Mouse (Mus musculus): ENCODE results near the gene Duox2. TPM values are rescaled to one million over a fixed set of nuclear protein-coding genes. Genes with fewer than 3 reads are reported as not detected.
"Not testable (repeated sequence)": the region's sequence is repeated elsewhere in the genome, so short reads cannot be mapped to it uniquely, and the experiment has no call there.

Duox2 gene
- total and polyA plus RNA-seq, 2 experiments from 2014 or later: 0.23 to 3.7 TPM

- no peak overlapping the region for H3K4me2 ChIP-seq (ENCODE audit: low read depth, low read length)
- no peaks in the 10 kb centered on the region for H3K9me3 ChIP-seq (replicated peaks; ENCODE audit: control insufficient read depth, low read length)
- H3K36me3 ChIP-seq (replicated peaks; ENCODE audit: control insufficient read depth, insufficient read depth, low read length): no peaks in the 10 kb centered on the region
- H3K27ac ChIP-seq (ENCODE audit: low read depth): no peak overlapping the region
- DNase-seq (ENCODE audit: low spot score): no peak
- 91% methylated on average over 3 of the region's 3 CpGs for WGBS
- H3K27me3 ChIP-seq (ENCODE audit: control insufficient read depth, insufficient read depth, low read length): no peaks in the 10 kb centered on the region
- ATAC-seq (ENCODE audit: insufficient read depth, low read depth): no peak
- H3K4me1 ChIP-seq (ENCODE audit: control insufficient read depth, insufficient read depth): no peaks in the 10 kb centered on the region
- no peak overlapping the region for H3K9ac ChIP-seq (replicated peaks; ENCODE audit: low read depth, low read length)
- no peak for TF ChIP-seq EP300 (IDR thresholded peaks at IDR 0.05; ENCODE audit: low read depth)
- no peak for TF ChIP-seq CTCF (IDR thresholded peaks at IDR 0.05; ENCODE audit: low read depth)
- no peak overlapping the region for H3K4me3 ChIP-seq (ENCODE audit: low read depth, low read length)
Measured at GRCm38 (mm10) chr2:122332222-122332621, 34.0 kb upstream of the Duox2 start.

DNA sequence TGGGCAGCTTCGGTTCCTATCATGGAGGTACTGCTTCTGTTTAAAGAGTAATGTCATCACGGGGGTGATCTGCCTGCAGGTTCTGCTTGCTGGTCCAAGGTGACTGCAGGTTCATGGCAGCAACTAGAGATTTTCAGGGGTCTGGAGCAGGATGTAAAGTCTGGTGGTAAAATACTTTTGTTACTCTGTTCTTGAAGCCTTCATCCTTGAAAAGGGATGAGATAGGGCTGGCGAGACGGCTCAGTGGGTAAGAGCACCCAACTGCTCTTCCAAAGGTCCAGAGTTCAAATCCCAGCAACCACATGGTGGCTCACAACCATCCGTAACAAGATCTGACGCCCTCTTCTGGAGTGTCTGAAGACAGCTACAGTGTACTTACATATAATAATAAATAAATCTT lies 32.1 kb upstream of the Duox2 start:
- ATAC-seq (ENCODE audit: insufficient read depth, low read depth): not testable (repeated sequence)

DNA sequence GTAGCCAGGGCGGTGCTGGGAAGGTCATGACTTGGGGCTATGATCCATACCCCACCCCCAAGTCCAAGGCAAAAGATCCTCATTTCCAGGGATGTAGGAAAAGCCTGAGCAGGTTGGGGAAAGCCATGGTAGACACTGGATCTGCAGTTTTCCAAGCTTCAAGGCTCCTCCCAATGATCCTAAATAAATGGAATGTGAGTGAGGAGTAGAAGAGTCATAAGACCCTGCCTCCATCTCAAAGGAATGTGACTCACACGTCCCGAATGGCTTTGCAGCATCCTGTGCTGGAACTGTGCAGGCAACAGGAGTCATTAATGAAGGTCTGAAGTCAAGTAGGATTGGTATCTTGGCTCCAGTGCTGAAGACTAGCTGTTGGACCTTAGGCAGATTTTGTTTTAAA lies 29.7 kb upstream of the Duox2 start:
- TF ChIP-seq CTCF (IDR thresholded peaks at IDR 0.05; ENCODE audit: low read depth) (no peak), EP300 (IDR thresholded peaks at IDR 0.05; ENCODE audit: low read depth) (no peak)
- Histone ChIP-seq H3K4me1 (ENCODE audit: control insufficient read depth, insufficient read depth) (no peaks in the 10 kb centered on the region), H3K27ac (ENCODE audit: low read depth) (no peak overlapping the region), H3K36me3 (replicated peaks; ENCODE audit: control insufficient read depth, insufficient read depth, low read length) (no peaks in the 10 kb centered on the region), H3K4me3 (ENCODE audit: low read depth, low read length) (no peak overlapping the region), H3K9ac (replicated peaks; ENCODE audit: low read depth, low read length) (no peak overlapping the region), H3K27me3 (ENCODE audit: control insufficient read depth, insufficient read depth, low read length) (no peaks in the 10 kb centered on the region), H3K9me3 (replicated peaks; ENCODE audit: control insufficient read depth, low read length) (no peaks in the 10 kb centered on the region), H3K4me2 (ENCODE audit: low read depth, low read length) (no peak overlapping the region)
- WGBS: 27% methylated on average over 3 of the region's 3 CpGs
- ATAC-seq (ENCODE audit: insufficient read depth, low read depth): no peak
- no peak for DNase-seq (ENCODE audit: low spot score)

More for the DNA sequence above, 32.1 kb upstream of the Duox2 start:
- not testable (repeated sequence) for H3K27me3 ChIP-seq (ENCODE audit: control insufficient read depth, insufficient read depth, low read length); H3K4me2 ChIP-seq (ENCODE audit: low read depth, low read length); DNase-seq (ENCODE audit: low spot score); H3K9me3 ChIP-seq (replicated peaks; ENCODE audit: control insufficient read depth, low read length); H3K9ac ChIP-seq (replicated peaks; ENCODE audit: low read depth, low read length); H3K4me3 ChIP-seq (ENCODE audit: low read depth, low read length); H3K27ac ChIP-seq (ENCODE audit: low read depth); H3K36me3 ChIP-seq (replicated peaks; ENCODE audit: control insufficient read depth, insufficient read depth, low read length); H3K4me1 ChIP-seq (ENCODE audit: control insufficient read depth, insufficient read depth)
- WGBS: 82% methylated on average over 4 of the region's 6 CpGs

DNA sequence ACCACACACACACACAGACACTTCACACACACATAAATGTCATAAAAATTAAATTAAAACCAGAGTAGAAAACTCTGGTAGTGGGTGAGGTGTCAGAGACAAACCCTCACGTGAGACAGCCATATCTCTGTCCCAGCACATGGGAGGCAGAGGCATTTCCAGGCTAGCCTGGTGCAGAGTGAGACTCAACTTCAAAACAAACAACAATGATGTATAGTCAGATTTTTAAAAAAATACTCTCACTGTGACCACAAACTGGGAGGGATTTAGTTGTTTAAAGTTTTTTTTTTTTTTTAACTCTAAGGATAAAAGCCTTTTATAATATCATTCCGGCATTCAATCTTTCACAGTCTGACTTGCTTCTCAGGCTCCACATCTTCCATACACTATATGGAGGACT lies 27.1 kb upstream of the Duox2 start:
- H3K4me1 ChIP-seq (ENCODE audit: control insufficient read depth, insufficient read depth): no peaks in the 10 kb centered on the region
- TF ChIP-seq EP300 (IDR thresholded peaks at IDR 0.05; ENCODE audit: low read depth): no peak
- no peak for TF ChIP-seq CTCF (IDR thresholded peaks at IDR 0.05; ENCODE audit: low read depth)
- no peaks in the 10 kb centered on the region for H3K36me3 ChIP-seq (replicated peaks; ENCODE audit: control insufficient read depth, insufficient read depth, low read length)
- ATAC-seq (ENCODE audit: insufficient read depth, low read depth) (no peak), DNase-seq (ENCODE audit: low spot score) (no peak)
- H3K27ac ChIP-seq (ENCODE audit: low read depth): no peak overlapping the region
- no peak overlapping the region for H3K9ac ChIP-seq (replicated peaks; ENCODE audit: low read depth, low read length)
- H3K27me3 ChIP-seq (ENCODE audit: control insufficient read depth, insufficient read depth, low read length): no peaks in the 10 kb centered on the region
- H3K9me3 ChIP-seq (replicated peaks; ENCODE audit: control insufficient read depth, low read length): no peaks in the 10 kb centered on the region
- no peak overlapping the region for H3K4me2 ChIP-seq (ENCODE audit: low read depth, low read length)
- WGBS: 67% methylated on average over 2 of the region's 2 CpGs
- H3K4me3 ChIP-seq (ENCODE audit: low read depth, low read length): no peak overlapping the region

GRCm38 (mm10) chr2:122324586-122324985 lies 26.3 kb upstream of the Duox2 start:
- H3K9ac ChIP-seq (replicated peaks; ENCODE audit: low read depth, low read length): no peak overlapping the region
- no peak overlapping the region for H3K27ac ChIP-seq (ENCODE audit: low read depth)
- no peak overlapping the region for H3K4me2 ChIP-seq (ENCODE audit: low read depth, low read length)
- TF ChIP-seq CTCF (IDR thresholded peaks at IDR 0.05; ENCODE audit: low read depth): no peak
- no peak for TF ChIP-seq EP300 (IDR thresholded peaks at IDR 0.05; ENCODE audit: low read depth)
- WGBS: 74% methylated on average over 3 of the region's 3 CpGs
- no peaks in the 10 kb centered on the region for H3K36me3 ChIP-seq (replicated peaks; ENCODE audit: control insufficient read depth, insufficient read depth, low read length)
- ATAC-seq (ENCODE audit: insufficient read depth, low read depth): no peak
- DNase-seq (ENCODE audit: low spot score): no peak
- H3K9me3 ChIP-seq (replicated peaks; ENCODE audit: control insufficient read depth, low read length): no peaks in the 10 kb centered on the region
- no peaks in the 10 kb centered on the region for H3K4me1 ChIP-seq (ENCODE audit: control insufficient read depth, insufficient read depth)
- H3K4me3 ChIP-seq (ENCODE audit: low read depth, low read length): no peak overlapping the region
- H3K27me3 ChIP-seq (ENCODE audit: control insufficient read depth, insufficient read depth, low read length): no peaks in the 10 kb centered on the region

DNA sequence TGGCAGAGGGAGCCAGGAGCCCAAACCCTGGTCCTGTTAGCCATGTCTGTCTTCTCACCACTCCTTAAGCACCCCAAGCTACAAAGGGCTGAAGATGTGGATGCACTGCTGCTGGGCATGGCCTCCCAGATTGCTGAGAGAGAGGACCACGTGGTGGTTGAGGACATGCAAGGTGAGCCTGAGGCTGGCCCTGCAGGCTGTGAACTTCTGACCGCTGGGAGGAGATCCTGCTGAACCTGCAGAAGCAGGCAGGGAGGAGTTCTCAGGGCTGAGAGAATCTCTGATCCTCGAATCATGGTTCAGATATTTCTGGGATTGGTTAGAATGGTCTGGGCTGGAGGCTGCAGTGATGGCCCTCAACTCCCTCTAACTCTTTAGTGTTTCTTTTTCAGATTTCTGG lies 25.7 kb upstream of the Duox2 start:
- Histone ChIP-seq H3K27me3 (ENCODE audit: control insufficient read depth, insufficient read depth, low read length) (0 out of 2 replicates have a peak, but pooled peaks cover 2% of the 10 kb centered on the region), H3K4me3 (ENCODE audit: low read depth, low read length) (no peak overlapping the region), H3K4me1 (ENCODE audit: control insufficient read depth, insufficient read depth) (no peaks in the 10 kb centered on the region), H3K9ac (replicated peaks; ENCODE audit: low read depth, low read length) (no peak overlapping the region), H3K4me2 (ENCODE audit: low read depth, low read length) (no peak overlapping the region), H3K27ac (ENCODE audit: low read depth) (no peak overlapping the region), H3K9me3 (replicated peaks; ENCODE audit: control insufficient read depth, low read length) (no peaks in the 10 kb centered on the region), H3K36me3 (replicated peaks; ENCODE audit: control insufficient read depth, insufficient read depth, low read length) (no peaks in the 10 kb centered on the region)
- DNase-seq (ENCODE audit: low spot score): no peak
- ATAC-seq (ENCODE audit: insufficient read depth, low read depth): no peak
- 54% methylated on average over 3 of the region's 3 CpGs for WGBS
- TF ChIP-seq EP300 (IDR thresholded peaks at IDR 0.05; ENCODE audit: low read depth) (no peak), CTCF (IDR thresholded peaks at IDR 0.05; ENCODE audit: low read depth) (no peak)
